Mouse (Mus musculus) cerebellum, adult 2 months (tissue): Measurements from ENCODE around the gene Rps25.

Source experiments
- CTCF ChIP-seq: fragments of 200-500 bp; IDR thresholded peaks from 2 replicates; pipeline ENCODE4 v1.5.1; 2011; ENCODE audit warnings: low read depth, mild to moderate bottlenecking, control low read depth, low read length, moderate library complexity, borderline replicate concordance; ENCODE audit not compliant: insufficient read depth
- POLR2A ChIP-seq: fragments of 200-500 bp; IDR thresholded peaks from 2 replicates; pipeline ENCODE4 v1.6.1; 2011; ENCODE audit warnings: low read length, control low read depth, borderline replicate concordance; ENCODE audit not compliant: insufficient read depth

DNA sequence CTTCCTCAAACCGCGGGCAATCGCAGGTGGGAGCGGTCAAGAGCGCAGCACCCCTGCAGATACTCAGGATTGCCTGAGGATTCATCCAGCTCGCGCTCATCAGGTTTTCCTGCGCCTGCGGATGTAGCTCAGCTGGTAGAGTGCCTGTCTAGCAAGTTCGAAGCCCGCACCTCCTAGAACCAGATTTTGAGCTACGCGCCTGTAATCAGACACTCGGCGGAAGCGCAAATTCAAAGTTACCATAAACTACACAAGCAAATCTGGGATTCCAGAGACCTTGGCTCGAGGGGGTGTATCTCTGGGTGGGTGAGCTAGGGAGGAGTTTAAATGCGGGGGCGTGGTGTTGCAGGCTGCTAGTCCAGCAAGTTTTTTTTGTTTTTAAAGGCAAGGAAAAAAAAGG, 34.0 kb downstream of the Rps25 start, which contains the start of gene Foxr1:
- TF ChIP-seq CTCF, result no peak
- no peak for TF ChIP-seq POLR2A
